Mouse (Mus musculus) liver (tissue): Measurements from ENCODE around the gene Mybbp1a.

Source experiments
- DNase-seq: peaks from one replicate; pipeline ENCODE4 v3.0.0-alpha.2; 2020; ENCODE audit warnings: mixed read lengths

The Mybbp1a gene

GRCm38 (mm10) chr11:72447475-72447874 is 6.3 kb downstream of the Mybbp1a start:
- DNase-seq, result no peak

GRCm38 (mm10) chr11:72452140-72452665 is 11.0 kb downstream of the Mybbp1a start:
- no peak for DNase-seq

- DNase-seq, result no peak
Observed at GRCm38 (mm10) chr11:72453105-72453953, 12.2 kb downstream of the Mybbp1a start.

- no peak for DNase-seq
Observed at GRCm38 (mm10) chr11:72455694-72456093, 14.5 kb downstream of the Mybbp1a start.

- peak; percentile 38 for DNase-seq
Observed at GRCm38 (mm10) chr11:72457995-72458496, 16.9 kb downstream of the Mybbp1a start.

- DNase-seq, result no peak
Observed at GRCm38 (mm10) chr11:72458502-72458901, 17.3 kb downstream of the Mybbp1a start.

GRCm38 (mm10) chr11:72461500-72461981 is 20.4 kb downstream of the Mybbp1a start:
- no peak for DNase-seq

- DNase-seq, result no peak
Observed at GRCm38 (mm10) chr11:72464821-72465220, 23.7 kb downstream of the Mybbp1a start.

- no peak for DNase-seq
Observed at GRCm38 (mm10) chr11:72465978-72466693, 25.0 kb downstream of the Mybbp1a start.

- DNase-seq, result peak; percentile 57
Observed at GRCm38 (mm10) chr11:72466694-72467507, 25.7 kb downstream of the Mybbp1a start.

GRCm38 (mm10) chr11:72468525-72468924 is 27.4 kb downstream of the Mybbp1a start:
- DNase-seq, result no peak

GRCm38 (mm10) chr11:72469217-72469616 is 28.1 kb downstream of the Mybbp1a start:
- DNase-seq, result peak; percentile 59

- DNase-seq, result no peak
Observed at GRCm38 (mm10) chr11:72470004-72470403, 28.8 kb downstream of the Mybbp1a start.

GRCm38 (mm10) chr11:72471381-72471780 is 30.2 kb downstream of the Mybbp1a start:
- DNase-seq, result no peak

GRCm38 (mm10) chr11:72473540-72473939 is 32.4 kb downstream of the Mybbp1a start:
- no peak for DNase-seq

- peak; percentile 46 for DNase-seq
Observed at GRCm38 (mm10) chr11:72474926-72475325, 33.8 kb downstream of the Mybbp1a start.

GRCm38 (mm10) chr11:72475408-72475807 is 34.3 kb downstream of the Mybbp1a start:
- peak; percentile 57 for DNase-seq

GRCm38 (mm10) chr11:72476074-72476625 is 35.0 kb downstream of the Mybbp1a start:
- no peak for DNase-seq

- DNase-seq, result no peak
Observed at GRCm38 (mm10) chr11:72477182-72477581, 36.0 kb downstream of the Mybbp1a start.

- DNase-seq, result no peak
Observed at GRCm38 (mm10) chr11:72477653-72478052, 36.5 kb downstream of the Mybbp1a start.

- no peak for DNase-seq
Observed at GRCm38 (mm10) chr11:72478228-72478627, 37.1 kb downstream of the Mybbp1a start.

GRCm38 (mm10) chr11:72479499-72479898 is 38.3 kb downstream of the Mybbp1a start:
- no peak for DNase-seq
